Mouse (Mus musculus) liver, embryonic 11.5 days (tissue): Measurements from ENCODE around the gene Gm42878. TPM values are rescaled to one million over a fixed set of nuclear protein-coding genes. Genes with fewer than 3 reads are reported as not detected.
A peak's percentile ranks its signal among the peaks of the same experiment; 100 is the strongest.

Source experiments
- ATAC-seq: fragments of 200-750 bp; cut with Nextera tagmentation; replicated peaks from 2 replicates; pipeline ENCODE4 v1.8.0; 2017; ENCODE audit warnings: moderate number of reproducible peaks, mild to moderate bottlenecking, moderate TSS enrichment, moderate library complexity; ENCODE audit not compliant: low FRiP score
- DNase-seq: peaks from one replicate; pipeline ENCODE4 v3.0.0-alpha.2; 2017; ENCODE audit warnings: low spot score
- H3K27ac ChIP-seq: fragments of 300-500 bp; sonication (generic); 2 replicates; pipeline ENCODE4 v1.5.1; 2014; ENCODE audit warnings: mild to moderate bottlenecking, low read depth, low read length, control low read depth
- H3K27me3 ChIP-seq: fragments of 300-500 bp; sonication (generic); replicated peaks from 2 replicates; pipeline ENCODE4 v1.6.1; 2014; ENCODE audit warnings: low read length, mixed read lengths; ENCODE audit not compliant: control insufficient read depth, insufficient read depth
- H3K36me3 ChIP-seq: fragments of 300-500 bp; sonication (generic); 2 replicates; pipeline ENCODE4 v1.6.1; 2014; ENCODE audit warnings: mild to moderate bottlenecking, low read length, moderate library complexity, mixed read lengths; ENCODE audit not compliant: control insufficient read depth, insufficient read depth
- H3K4me1 ChIP-seq: fragments of 300-500 bp; sonication (generic); replicated peaks from 2 replicates; pipeline ENCODE4 v1.6.1; 2014; ENCODE audit warnings: low read length, mixed read lengths; ENCODE audit not compliant: control insufficient read depth, insufficient read depth
- H3K4me2 ChIP-seq: fragments of 300-500 bp; sonication (generic); 2 replicates; pipeline ENCODE4 v1.6.1; 2014; ENCODE audit warnings: mild to moderate bottlenecking, control low read depth, moderate library complexity
- H3K4me3 ChIP-seq: fragments of 300-500 bp; sonication (generic); 2 replicates; pipeline ENCODE4 v1.5.1; 2014; ENCODE audit warnings: low read depth, low read length, control low read depth
- H3K9ac ChIP-seq: fragments of 300-500 bp; sonication (generic); 2 replicates; pipeline ENCODE4 v1.6.1; 2014; ENCODE audit warnings: low read depth, low read length, control low read depth
- H3K9me3 ChIP-seq: fragments of 300-500 bp; sonication (generic); 2 replicates; pipeline ENCODE4 v1.6.1; 2016; ENCODE audit warnings: low read length, inconsistent platforms, mixed read lengths; ENCODE audit not compliant: control insufficient read depth
- WGBS: fragments of 180-500 bp; shearing (Covaris S2); extraction: QIAGEN DNeasy Blood & Tissue Kit; methylation state at CpG from one replicate; pipeline ENCODE4 v1.1.7; 2014; 5-methylcytosine and 5-hydroxymethylcytosine counted together
- polyA plus RNA-seq: library from polyadenylated mRNA; unstranded; fragments of >200 nt; fragmentation: Nextera tagmentation; extraction: Ambion mirVana; gene quantifications from 2 replicates; pipeline ENCODE4 v1.2.1, GENCODE M21; 2014

Gm42878 gene
- polyA plus RNA-seq, 1 experiment from 2014 or later: not detected

DNA sequence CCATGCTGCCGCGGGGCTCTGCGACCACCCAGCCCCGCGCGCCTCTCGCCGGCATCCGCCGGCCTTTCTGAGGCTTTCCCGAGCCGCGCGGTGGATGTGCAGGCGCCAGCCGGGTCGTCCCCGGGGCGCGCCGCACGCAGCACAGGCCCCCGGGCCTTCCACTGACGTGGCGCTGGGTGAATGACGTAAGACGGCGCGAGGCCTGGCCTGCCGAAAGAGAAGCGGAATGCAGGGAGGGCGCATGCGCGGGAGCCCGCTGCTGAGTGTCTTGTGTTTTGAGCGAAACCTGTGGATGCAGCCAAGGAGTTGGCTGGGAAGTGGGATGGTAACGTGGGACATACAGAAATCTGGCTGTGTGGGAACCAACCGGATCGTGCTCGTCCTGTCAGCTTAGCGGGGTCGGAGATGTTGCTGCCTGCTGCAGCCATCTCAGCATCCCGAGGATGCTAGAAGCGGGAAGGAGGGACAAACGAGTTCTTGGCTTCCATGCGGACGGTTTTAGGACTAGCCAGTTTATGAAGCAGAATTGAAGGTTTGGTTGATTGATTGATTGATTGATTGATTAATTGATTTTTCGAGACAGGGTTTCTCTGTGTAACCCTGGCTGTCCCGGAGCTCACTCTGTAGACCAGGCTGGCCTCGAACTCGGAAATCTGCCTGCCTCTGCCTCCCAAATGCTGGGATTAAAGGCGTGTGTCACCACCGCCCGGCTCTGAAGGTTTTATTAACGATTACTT is 679 bp upstream of the Gm42878 start, which contains the start of gene Mapkapk5:
Gene Mapkapk5 (minus strand): TSS at position 113 of the 737 bp plus-strand sequence.
- peak within 1 kb of the TSS; percentile 85 for H3K9ac ChIP-seq
- no peaks in the 10 kb centered on the region for H3K27me3 ChIP-seq
- H3K27ac ChIP-seq: peak within 1 kb of the TSS; percentile 85
- peak within 1 kb of the TSS; percentile 97 for H3K4me2 ChIP-seq
- ATAC-seq (peak; percentile 91), DNase-seq (peak; percentile 99)
- H3K36me3 ChIP-seq: no peaks in the 10 kb centered on the region
- no peaks in the 10 kb centered on the region for H3K9me3 ChIP-seq
- peak within 1 kb of the TSS; percentile 80 for H3K4me3 ChIP-seq
- peaks cover 16% of the 10 kb centered on the region for H3K4me1 ChIP-seq
- 1% methylated on average over 55 of the region's 55 CpGs for WGBS

GRCm38 (mm10) chr5:121543370-121543769 is 1.9 kb downstream of the Gm42878 start:
- Histone ChIP-seq H3K4me1 (peaks cover 16% of the 10 kb centered on the region), H3K36me3 (peaks cover 4% of the 10 kb centered on the region; the same call in 1 of the 2 replicates), H3K4me3 (no peak overlapping the region), H3K9ac (no peak overlapping the region), H3K9me3 (no peaks in the 10 kb centered on the region), H3K4me2 (peak overlapping the region; percentile 97; the same call in 1 of the 2 replicates), H3K27ac (no peak overlapping the region), H3K27me3 (no peaks in the 10 kb centered on the region)
- DNase-seq: no peak
- 76% methylated on average over 3 of the region's 3 CpGs for WGBS
- no peak for ATAC-seq

GRCm38 (mm10) chr5:121541235-121541634 is 4.0 kb downstream of the Gm42878 start:
- Histone ChIP-seq H3K9ac (no peak overlapping the region), H3K27ac (no peak overlapping the region), H3K4me3 (no peak overlapping the region), H3K4me2 (no peak overlapping the region), H3K4me1 (peaks cover 11% of the 10 kb centered on the region), H3K9me3 (no peaks in the 10 kb centered on the region), H3K27me3 (no peaks in the 10 kb centered on the region), H3K36me3 (peaks cover 4% of the 10 kb centered on the region; the same call in 1 of the 2 replicates)
- ATAC-seq (no peak), DNase-seq (no peak)
- WGBS: 85% methylated on average over 7 of the region's 7 CpGs

DNA sequence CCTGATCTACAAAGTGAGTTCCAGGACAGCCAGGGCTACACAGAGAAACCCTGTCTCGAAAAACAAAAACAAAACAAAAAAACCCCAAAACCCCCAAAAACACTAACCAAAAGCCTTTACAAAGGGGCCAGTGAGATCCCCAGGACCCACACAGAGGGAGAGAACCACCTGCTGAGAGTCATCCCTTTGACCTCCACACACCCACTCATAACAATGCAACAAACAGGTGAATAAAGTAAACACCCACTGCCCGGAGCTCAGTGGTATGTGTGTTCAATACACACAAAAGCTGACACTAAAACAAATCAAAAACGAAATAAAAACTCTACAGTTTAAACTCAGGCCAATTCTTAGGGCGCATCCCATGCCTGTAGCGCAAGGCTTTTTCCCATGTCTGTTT is 5.2 kb downstream of the Gm42878 start:
- WGBS: 91% methylated on average over 5 of the region's 5 CpGs
- ATAC-seq (no peak), DNase-seq (no peak)
- no peaks in the 10 kb centered on the region for H3K27me3 ChIP-seq
- peaks cover 12% of the 10 kb centered on the region for H3K36me3 ChIP-seq
- no peaks in the 10 kb centered on the region for H3K9me3 ChIP-seq
- peaks cover 22% of the 10 kb centered on the region for H3K4me1 ChIP-seq
- H3K4me3 ChIP-seq: no peak overlapping the region
- no peak overlapping the region for H3K4me2 ChIP-seq
- no peak overlapping the region for H3K27ac ChIP-seq
- H3K9ac ChIP-seq: no peak overlapping the region

GRCm38 (mm10) chr5:121537588-121537987 is 7.7 kb downstream of the Gm42878 start:
- H3K4me2 ChIP-seq: no peak overlapping the region
- no peaks in the 10 kb centered on the region for H3K27me3 ChIP-seq
- 95% methylated on average over 2 of the region's 2 CpGs for WGBS
- H3K9me3 ChIP-seq: no peaks in the 10 kb centered on the region
- peaks cover 15% of the 10 kb centered on the region for H3K4me1 ChIP-seq
- H3K36me3 ChIP-seq: peaks cover 28% of the 10 kb centered on the region
- ATAC-seq: no peak
- no peak for DNase-seq
- no peak overlapping the region for H3K27ac ChIP-seq
- no peak overlapping the region for H3K9ac ChIP-seq
- H3K4me3 ChIP-seq: no peak overlapping the region

DNA sequence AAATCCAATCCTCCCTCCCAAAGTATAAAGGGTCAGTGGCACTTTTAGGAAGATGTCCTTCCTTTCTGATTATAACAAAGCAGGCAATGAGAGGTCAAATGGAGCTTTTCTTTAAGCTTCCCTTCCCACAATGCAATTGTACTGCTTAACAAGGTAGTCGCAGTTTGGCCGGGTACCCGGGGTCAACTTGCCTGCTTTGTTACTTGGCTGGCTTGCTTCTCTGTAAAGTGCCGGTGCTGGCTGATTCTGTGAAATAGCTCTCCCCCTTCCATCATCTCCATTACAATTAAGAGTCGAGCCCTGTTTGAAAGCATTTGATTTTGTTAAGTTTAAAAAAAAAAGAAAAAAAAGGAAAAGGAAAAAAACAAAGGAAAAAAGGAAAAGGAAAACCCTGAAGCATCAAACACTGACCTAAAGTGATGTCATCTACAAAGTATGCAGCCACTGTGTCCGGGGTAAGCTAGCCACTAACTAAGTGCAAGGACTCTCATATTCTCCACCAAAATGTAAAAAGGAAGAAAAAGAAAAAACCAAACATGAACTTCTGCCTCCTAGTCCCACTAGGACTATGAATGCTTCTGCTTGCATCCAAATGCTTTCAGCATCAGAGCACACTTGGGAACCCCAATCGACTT is 8.2 kb downstream of the Gm42878 start:
- Histone ChIP-seq H3K36me3 (peaks cover 30% of the 10 kb centered on the region), H3K9ac (no peak overlapping the region), H3K4me3 (no peak overlapping the region), H3K9me3 (no peaks in the 10 kb centered on the region), H3K4me1 (peaks cover 11% of the 10 kb centered on the region), H3K27me3 (no peaks in the 10 kb centered on the region), H3K27ac (no peak overlapping the region), H3K4me2 (no peak overlapping the region)
- DNase-seq: no peak
- no peak for ATAC-seq
- WGBS: 80% methylated on average over 7 of the region's 7 CpGs

DNA sequence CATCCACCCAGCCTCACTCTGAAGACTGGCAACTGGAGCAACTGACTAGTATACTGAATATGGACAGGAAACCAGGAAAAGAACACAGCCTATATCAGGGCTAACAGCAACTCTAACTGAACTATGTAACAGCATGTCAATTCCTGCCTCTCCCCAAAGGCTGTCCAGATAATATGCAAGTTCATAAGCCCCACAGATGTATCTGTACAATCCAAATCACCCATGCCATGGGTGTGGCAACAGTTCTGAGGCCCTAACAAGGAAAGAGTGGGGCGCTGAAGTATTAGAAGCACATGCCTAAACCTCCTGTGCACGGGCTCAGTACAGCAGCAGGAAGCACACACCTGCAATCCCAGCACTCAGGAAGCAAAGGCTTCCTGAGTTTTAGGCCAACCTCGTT is 10.2 kb downstream of the Gm42878 start:
- WGBS: 63% methylated on average over 3 of the region's 3 CpGs
- H3K36me3 ChIP-seq: peaks cover 40% of the 10 kb centered on the region
- peak overlapping the region; percentile 65 for H3K27ac ChIP-seq
- no peak overlapping the region for H3K9ac ChIP-seq
- H3K27me3 ChIP-seq: no peaks in the 10 kb centered on the region
- no peak for DNase-seq
- H3K4me3 ChIP-seq: no peak overlapping the region; the same call in 1 of the 2 replicates
- H3K9me3 ChIP-seq: no peaks in the 10 kb centered on the region
- H3K4me1 ChIP-seq: peaks cover 11% of the 10 kb centered on the region
- peak overlapping the region; percentile 46 for H3K4me2 ChIP-seq
- ATAC-seq: peak; percentile 95

GRCm38 (mm10) chr5:121534521-121534920 is 10.8 kb downstream of the Gm42878 start:
- no peak for DNase-seq
- 86% methylated on average over 5 of the region's 5 CpGs for WGBS

More at GRCm38 (mm10) chr5:121534521-121534920, 10.8 kb downstream of the Gm42878 start:
- H3K27me3 ChIP-seq: no peaks in the 10 kb centered on the region
- peaks cover 11% of the 10 kb centered on the region for H3K4me1 ChIP-seq
- H3K9me3 ChIP-seq: no peaks in the 10 kb centered on the region
- H3K4me3 ChIP-seq: no peak overlapping the region
- H3K4me2 ChIP-seq: no peak overlapping the region
- H3K36me3 ChIP-seq: peaks cover 45% of the 10 kb centered on the region
- no peak for ATAC-seq
- no peak overlapping the region for H3K9ac ChIP-seq
- H3K27ac ChIP-seq: peak overlapping the region; percentile 65
